Mouse (Mus musculus): ENCODE measurements at regions not wholly inside any gene's neighbourhood (a gene's known extent, or its start where the extent isn't known, plus 50 kb on each side); places are given as distances from the start of the nearest gene placed in this dataset.

- intact Hi-C loops (cut with DNase I): loop anchor here (5.0 kb wide), 1 partner anchor 91 kb away; no protein-coding TSS in a partner anchor
- no peak for DNase-seq
Observed at GRCm38 (mm10) chr13:113433456-113433855, 140.5 kb downstream of the BC067074 start.

GRCm38 (mm10) chr13:113429615-113430014 lies 136.7 kb downstream of the BC067074 start:
- intact Hi-C loops (cut with DNase I): loop anchor here (5.0 kb wide), 3 partner anchors 72 to 188 kb away; partner anchors contain the start of gene Snx18
- DNase-seq: no peak
